Mouse (Mus musculus): ENCODE measurements around the gene Sfr1.
A peak's percentile ranks its signal among the peaks of the same experiment; 100 is the strongest.

Sfr1 gene

DNA sequence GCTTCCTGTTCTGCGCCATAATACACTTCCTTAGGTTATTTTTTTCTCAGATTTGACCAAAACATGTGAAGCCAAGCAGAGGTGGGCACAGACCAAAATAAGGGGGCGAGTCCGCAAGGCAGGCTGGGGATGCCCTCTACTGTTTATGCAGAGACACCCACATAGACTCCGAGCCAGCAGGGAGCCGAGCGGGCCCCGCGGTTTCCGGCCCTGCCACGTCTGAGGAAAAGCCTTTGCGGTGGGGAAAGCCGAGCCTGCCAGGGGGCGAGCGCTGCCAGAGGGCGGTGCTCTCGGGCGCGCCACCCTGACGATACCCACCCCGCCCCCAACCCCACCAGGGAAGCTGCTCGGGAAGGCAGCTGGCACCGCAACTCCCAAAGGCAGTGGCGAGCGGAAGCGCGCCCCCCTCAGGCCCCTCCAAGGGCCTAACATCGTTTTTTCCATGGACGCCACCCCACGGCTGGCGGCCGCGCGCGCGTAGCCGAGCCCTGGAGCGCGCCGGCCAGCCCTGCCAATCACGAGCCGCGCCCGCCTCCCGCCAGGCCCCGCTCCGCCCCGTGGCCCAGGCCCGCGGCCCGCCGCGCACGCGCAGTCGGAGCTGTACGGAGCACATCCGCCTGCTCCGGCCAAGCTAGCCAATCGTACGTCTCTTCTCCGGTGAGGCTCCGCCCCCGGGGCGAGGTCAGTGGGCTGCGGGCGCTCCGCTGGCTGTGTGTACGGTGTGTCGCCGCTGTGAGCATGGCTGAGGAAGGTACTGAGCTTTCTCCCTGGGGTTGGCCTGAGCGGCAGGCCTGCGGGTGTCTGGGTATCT, at the start of gene Sfr1:
Gene Sfr1 (plus strand): TSS at position 612 of the 811 bp plus-strand sequence.
- peak; percentile 93 to 99 for DNase-seq (ENCODE audit: low spot score in 2 of 2)

DNA sequence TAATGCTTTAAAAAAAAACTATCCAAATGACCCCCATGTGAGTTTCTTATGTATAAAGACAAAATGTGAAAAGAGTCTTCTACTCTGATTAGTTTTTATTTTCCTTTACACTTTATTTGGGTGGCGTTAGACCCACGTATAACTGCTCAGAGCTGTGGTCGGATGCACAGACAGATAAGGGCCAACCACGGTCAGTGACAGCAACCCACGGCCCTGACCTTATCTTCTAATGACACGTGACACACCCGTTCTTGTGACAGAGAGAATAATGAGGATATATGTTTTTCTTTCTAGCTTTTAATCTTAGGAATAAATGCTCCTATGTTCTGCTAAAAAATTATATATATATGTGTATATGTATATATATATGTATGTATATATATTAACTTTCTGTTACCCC, 41.9 kb upstream of the Sfr1 start:
- no peak for DNase-seq (ENCODE audit: low spot score in 2 of 2)

DNA sequence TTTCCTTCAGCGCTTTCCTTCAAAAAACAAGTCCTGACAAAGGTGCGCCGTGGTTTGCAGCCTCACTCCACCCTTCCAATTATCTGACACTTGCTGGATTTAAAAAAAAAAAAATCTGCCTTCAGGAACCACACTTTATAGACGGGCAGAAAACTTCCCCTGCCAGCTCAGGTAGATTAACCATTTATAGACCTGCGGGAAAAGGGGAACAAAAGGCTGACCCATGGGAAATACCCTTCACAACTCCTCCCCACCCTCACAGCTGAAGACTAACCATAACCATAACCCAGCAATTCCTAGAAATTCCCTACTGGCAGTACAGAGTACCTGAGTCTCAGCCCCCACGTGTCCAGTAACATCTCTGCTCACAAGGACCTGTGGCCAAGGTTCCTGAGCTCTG, 39.5 kb upstream of the Sfr1 start, which contains the start of gene Col17a1:
Gene Col17a1 (minus strand): TSS at position 101 of the 400 bp plus-strand sequence.
- no peak for DNase-seq (ENCODE audit: low spot score in 2 of 2)

DNA sequence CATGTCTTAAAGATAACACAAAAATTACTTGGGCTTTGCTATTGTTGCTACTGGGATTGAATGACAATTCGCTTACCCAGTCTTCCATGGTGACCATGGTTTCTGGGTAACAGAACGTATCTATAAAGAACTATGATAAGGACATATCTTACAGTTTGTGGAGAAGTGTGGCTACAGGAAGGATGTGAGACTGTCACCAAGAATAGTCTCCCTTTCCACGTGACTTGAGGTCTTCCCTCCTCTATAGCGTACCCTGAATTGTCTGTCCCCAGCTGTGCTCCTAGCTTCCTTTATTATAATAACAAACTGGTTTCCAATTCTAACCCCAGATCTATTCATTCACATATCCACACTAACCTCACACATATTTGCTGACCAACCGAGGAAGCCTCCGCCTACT, 35.8 kb upstream of the Sfr1 start:
- no peak for DNase-seq (ENCODE audit: low spot score in 2 of 2)

DNA sequence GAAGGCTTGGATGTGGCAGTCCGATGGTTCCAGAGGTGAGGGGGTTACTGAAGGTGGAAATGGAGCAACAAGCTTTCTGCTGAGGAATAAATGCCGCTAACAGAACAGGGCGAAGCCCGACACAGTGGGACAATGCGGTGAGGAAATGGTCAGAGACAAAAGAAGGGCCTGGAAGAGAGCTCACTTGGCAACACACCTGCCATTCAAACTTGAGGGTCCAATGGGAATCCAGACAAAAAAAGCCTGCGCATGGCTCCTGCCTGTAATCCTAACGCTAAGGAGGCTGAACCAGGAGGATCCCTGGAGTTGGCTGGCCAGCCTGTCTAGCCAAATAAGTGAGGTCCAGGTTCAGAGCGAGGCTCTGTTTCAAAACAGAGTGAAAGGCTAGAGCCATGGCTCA, 35.1 kb upstream of the Sfr1 start:
- DNase-seq (ENCODE audit: low spot score in 2 of 2): no peak

DNA sequence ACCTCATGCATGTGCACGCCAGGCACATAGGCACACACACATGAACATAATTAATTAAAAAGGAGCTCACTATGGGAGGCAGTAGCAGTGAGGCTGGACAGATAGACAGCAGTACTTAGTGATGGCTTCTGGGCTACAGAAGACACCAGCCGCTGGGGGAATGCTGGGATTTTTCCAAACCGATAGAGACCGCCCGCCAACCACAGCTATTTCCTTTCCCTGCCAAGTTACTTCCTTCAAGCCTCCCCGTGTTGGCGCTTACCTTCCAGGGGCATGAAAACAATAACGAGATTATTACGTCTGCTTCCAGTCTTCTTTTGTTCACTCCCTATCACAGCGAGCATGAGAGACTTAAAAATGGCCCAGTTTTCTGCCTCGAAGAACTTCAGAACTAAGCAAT, 34.4 kb upstream of the Sfr1 start:
- no peak for DNase-seq (ENCODE audit: low spot score in 2 of 2)

DNA sequence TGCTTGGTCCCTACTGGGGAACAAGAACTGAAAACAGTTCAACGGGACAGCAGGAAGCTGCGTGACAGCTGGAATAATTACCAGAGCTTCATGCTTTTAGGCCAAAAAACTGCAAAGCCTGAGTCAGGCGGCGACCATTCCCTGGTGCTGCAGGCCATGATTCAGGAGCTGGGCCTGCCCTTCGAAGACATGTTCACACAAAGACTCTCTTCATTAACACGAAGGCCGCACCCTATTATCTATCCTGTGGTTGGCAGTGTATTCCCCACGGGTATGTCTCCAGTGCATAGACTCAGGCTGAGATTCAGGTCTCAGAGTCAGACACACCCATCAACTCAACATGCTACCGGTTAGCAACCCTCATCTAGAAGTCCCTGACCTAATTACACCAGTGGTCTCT, 33.2 kb upstream of the Sfr1 start:
- no peak for DNase-seq (ENCODE audit: low spot score in 2 of 2)

DNA sequence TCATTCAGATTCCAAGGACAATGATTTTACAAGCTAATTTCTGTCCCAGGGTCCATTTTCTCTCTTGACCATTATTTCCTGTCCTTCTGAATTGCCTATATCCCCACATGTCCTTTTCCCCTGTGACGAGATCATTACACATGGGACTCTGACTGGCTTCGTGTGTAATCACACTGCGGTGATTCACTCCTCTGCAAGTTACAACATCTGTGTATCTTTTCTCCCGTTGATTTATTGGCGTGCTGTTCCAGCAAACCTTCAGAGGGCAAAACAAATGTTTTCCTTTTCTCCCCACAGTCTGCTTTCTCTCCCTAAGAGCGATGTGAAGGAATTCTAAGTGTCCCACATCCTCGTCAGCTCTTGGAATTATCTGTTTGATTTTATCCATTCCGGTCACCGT, 31.7 kb upstream of the Sfr1 start:
- DNase-seq (ENCODE audit: low spot score in 2 of 2): no peak

DNA sequence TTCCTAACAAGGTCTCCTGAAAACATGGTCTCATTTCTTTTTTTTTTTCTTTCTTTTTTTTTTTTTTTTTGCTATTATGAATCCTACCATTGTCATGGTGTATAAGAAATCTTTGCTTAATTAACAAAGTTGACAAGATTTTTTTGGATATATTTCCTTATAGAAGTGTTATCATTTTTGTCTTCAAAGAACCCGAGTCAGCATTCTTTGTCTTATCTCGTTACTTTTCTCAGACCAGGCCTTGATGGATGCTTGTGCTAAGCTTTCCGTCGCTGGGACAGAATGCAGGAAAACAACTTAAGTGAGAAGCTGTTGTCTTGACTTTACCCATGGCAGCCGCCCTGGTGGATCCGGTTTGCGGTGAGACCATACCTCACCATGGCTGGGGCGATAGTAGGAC, 31.0 kb upstream of the Sfr1 start:
- no peak for DNase-seq (ENCODE audit: low spot score in 2 of 2)

DNA sequence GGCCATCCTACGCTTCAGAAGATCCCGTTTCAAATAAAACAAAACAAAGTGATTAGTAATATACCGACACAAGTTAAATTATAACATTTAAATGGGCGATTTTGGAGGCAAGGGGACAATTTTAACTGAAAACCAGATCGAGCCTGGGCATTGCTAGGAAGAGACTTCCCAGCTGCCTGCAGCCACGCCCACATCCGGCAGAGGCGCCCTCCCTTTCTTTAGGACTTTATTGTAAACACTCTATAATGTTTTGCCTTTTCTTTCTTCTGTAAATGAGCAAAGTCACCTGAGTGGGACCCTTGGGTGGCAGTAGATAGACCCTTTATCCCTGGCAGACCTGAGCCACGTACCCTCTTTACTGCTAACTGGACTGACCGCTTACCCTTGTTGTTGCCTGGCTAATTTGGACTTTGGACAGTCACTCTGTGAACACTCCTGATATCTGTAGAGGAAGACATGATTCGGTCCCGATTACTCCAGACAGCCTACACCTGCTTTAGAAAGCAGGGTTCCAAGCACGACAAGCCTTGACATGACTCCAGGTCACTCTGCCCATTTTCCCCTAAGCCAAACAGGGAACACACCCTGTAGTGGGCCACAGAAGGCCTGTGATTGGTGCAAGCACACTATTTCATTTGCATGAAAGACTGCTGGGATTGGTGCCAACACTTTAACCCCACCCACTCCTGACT, 26.3 kb upstream of the Sfr1 start:
- no peak for DNase-seq (ENCODE audit: low spot score in 2 of 2)

DNA sequence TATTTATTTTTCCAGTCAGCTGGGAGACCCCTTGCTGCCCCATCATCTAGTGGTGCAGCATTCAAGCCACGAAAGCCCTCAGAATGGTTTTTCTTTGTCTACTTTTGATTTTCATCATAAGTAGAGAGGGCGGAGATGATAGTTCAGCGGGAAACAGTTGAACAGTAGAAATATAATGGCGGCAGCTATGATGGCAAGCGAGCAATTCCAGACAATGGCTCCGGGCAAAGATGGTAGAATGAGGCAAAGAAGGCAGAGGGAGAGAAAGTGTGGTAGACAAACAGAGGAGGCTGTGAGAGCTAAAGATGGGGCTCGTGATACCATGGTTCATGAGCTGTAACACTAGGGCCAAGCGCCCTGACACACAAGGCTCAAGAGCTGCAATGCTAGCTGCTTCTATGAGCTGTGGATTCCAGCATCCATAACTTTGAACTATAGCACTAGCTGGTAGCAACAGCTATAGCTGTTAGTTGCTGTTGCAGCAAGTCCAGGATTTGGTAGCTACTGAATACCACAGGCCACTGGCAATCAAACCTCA, 25.6 kb upstream of the Sfr1 start:
- DNase-seq (ENCODE audit: low spot score in 2 of 2): no peak

DNA sequence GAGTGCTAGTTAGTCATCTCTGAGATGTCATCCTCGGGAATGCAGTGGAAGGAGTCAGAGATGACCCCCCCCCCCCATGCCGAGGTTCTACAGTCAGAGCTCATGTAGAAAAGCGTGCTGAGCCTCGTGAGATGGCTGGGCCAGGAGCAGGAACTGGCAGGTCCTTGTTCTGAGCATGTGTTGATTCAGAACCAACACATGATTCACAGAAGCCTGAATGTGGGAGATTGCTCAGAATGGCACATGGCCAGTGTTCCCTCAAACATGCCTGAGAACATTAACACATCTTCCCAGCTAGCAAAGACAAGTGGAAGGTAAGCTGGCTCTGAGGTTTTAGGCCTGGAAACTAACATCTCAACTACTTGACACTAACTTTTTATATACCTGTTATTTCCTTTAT, 21.1 kb upstream of the Sfr1 start:
- DNase-seq (ENCODE audit: low spot score in 2 of 2): peak in 1 of 2 experiments; percentile 6

DNA sequence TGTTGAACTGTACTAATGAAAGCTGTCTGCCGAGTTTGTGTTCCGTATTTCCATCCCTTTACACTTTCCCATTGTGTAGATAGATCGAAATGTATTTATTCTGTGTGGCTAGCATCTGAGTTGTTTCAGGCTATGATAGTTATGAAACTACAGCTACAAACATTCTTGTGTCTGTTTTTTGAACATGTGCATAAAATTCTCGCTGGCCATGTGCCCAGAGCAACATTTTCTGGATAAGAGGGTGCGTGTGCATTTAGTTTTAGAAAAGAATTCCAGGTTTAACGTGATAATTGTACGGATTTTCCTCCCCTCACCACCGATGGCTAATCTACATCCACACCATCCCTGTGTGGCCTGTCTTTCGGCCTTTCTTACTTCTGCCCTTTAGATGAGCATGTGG, 18.0 kb upstream of the Sfr1 start:
- DNase-seq (ENCODE audit: low spot score in 2 of 2): no peak

DNA sequence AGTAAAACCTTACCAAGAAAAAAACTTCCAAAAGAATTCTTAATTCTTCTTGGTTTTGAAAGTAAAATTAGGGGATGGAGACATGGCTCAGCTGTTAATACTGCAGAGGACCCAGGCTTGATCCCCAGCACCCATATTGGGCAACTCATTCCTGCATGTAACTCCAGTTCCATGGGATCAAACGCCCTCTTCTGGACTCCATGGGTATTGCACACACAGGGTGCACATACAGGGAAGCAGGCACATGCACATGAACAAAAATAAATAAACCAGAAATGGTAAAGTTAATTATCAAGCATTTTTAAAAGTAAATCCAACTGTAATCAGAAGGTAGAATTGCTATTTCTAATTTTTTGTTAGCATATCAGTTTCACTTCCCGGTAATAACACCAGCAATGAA, 15.3 kb upstream of the Sfr1 start:
- DNase-seq (ENCODE audit: low spot score in 2 of 2): no peak

DNA sequence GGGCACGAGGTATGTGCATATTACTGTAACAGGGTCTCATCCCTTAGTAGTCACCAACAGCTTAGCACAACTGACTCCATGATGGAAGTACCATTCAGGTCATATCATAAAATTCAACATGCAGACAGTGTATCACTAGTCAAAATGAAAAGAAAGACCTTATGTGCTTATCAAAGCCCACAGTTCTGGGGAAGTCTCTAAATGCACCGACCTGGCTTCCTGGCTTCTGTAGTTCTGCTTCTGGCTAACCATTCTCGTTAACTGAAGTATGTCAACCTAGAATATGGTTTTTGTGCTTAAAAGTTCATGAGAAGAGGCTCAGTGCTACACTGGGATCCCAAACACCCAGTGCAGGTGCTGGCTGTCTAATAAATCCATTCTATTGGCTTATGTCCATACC, 12.3 kb upstream of the Sfr1 start:
- no peak for DNase-seq (ENCODE audit: low spot score in 2 of 2)

DNA sequence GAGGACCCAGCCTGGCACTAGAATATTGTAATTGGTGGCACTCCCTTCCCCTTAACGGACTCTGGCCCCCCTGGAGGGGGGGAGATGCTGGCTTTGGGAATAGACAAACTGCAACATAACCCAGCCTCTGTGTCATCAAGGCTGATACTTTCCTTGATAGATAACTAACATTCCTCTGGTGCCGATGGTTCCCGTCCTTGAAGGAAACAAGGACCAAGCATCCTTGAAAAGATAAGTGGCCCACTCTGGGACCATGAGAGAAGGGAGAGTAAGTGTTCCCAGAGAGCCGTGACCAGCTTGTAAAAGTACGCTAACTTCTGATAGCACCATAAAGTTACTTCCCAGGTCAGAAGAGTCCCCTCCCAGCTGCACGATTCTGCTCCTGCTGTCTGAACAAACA, 9.0 kb upstream of the Sfr1 start:
- no peak for DNase-seq (ENCODE audit: low spot score in 2 of 2)

DNA sequence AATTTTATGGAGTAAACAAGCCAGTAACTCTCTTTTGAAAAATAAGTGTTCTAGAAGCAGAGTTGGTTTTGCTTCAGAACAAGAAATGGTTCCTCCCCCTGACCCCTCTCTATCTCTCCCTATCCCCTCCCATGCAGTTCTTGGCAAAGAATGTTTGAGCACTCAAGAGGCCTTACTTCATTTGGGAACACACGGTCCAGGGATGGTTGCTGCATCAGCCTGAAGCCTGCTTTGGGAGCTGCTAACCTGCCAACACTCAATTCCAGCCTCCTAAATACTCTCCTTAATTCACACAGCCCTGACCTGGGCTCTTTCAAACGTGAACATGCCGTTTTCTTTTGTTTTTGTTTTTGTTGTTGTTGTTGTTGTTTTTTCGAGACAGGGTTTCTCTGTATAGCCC, 6.6 kb upstream of the Sfr1 start:
- no peak for DNase-seq (ENCODE audit: low spot score in 2 of 2)

DNA sequence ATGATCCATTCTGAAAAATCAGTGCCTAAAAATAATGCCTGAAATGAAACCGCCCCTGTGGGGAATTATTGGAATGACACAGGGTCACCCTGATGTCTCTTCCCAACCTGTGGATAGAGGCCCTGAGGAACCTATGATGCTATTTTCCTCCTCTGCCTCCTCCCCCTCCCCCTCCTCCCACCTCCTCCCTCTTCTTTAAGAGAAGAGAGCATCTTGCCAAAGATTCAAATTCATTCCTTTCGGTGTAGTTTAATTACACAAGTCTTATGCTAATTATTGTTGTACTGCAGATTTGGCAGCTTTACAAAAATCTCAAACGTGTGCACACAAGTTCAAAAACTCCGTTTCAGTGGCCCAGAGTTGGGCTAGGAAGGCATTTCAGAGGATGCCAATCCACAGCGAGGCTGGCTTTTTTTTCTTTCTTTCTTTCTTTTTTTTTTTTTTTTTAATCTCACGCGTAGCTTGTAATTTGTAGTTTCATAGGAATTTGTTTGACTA, 5.8 kb upstream of the Sfr1 start:
- DNase-seq (ENCODE audit: low spot score in 2 of 2): no peak

DNA sequence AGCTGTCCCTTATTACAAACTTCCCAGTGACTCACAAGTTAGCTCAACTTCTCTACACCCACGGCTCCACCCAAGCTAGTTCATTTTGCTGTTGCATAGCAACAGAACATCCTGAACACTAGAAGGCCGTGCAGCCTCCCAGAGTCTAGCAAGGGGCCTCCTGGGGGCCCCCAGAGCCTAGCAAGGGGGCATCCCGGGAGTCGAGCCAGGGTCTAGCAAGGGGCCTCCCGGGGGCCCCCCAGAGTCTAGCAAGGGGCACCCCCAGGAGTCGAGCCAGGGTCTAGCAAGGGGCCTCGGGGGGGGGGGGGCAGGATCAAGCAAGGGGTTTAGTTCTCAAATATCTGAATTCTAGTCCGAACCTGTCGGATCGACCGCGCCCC, 801 bp upstream of the Sfr1 start:
- DNase-seq (ENCODE audit: low spot score in 2 of 2): peak in 1 of 2 experiments; percentile 46

DNA sequence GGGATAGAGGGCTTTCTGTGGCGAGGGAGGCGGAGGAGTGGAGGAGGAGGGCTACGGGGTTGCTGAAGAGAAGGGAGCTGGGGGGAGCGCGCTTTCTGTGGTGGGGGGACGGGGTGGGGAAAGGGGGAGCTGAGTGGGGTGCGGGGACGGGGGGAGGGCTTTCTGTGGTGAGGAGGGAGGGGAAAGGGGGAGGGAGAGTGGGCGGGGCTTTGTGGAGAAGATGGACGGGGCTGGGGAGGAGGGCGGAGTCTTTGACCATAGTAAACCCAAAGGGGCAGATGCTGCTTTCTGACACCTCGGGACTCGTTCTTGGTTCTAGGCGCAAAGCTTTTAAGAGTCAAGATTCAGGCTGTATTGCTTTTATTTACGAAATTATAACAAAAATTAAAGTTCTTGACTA, 449 bp downstream of the Sfr1 start:
- DNase-seq (ENCODE audit: low spot score in 2 of 2): peak; percentile 18 to 20

DNA sequence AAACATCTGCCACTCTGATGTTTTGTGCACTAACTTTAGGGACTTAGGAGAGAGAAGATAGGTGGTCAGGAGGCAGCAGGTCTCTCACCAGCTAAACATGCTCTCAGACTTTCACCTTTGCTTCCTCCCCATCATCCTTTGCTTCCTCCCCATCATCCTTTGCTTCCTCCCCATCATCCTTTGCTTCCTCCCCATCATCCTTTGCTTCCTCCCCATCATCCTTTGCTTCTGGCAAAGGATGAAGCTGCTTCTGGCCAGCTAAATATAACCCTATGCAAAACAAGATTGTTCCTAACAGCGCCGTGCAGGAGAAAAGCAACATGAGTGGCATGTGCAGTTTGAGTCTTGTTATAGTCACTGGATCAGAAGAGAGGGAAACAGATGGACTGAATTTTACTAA, 15.6 kb downstream of the Sfr1 start:
- no peak for DNase-seq (ENCODE audit: low spot score in 2 of 2)

DNA sequence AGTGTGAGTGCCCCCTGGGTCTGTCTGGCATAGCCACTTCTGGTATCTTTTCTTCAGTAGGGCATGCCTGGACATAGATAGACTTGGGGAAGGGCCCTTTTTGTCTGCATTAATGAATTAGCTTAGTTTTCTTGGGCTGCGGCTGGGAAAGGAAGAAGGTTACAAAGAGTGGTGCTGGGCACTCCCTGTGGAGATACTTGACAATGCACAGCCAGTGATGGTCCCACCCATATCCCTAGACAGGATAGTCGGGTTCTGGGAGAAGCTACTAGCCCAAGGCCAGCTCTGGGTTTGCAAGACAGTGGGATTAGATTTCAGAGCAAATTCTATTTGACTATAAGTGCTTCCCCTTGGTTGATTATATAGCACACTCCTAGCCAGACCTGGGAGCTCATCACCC, 17.5 kb downstream of the Sfr1 start:
- DNase-seq (ENCODE audit: low spot score in 2 of 2): no peak

DNA sequence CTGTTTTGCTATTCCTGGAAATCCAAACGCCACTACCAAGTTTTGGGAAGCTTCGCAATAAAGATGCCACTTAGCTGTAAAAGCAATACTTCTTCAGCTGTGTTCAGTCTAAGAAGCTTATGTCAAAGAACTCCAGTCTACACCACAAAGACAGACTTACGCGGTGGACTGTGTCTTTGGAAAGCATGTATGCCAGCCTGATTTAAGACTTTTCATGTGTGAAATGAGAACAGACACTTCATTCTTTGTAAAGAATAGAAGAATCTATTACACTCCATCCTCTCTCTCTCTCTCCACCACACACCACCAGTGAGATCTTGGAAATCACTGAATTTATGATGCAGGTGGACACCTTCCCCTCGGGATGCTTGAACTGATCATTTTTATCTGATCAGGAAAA, 18.9 kb downstream of the Sfr1 start:
- DNase-seq (ENCODE audit: low spot score in 2 of 2): no peak

Measured in frontal cortex, postnatal 25 days (tissue).